Mouse (Mus musculus): ENCODE measurements at regions not wholly inside any gene's neighbourhood (a gene's known extent, or its start where the extent isn't known, plus 50 kb on each side); places are given as distances from the start of the nearest gene placed in this dataset.

DNA sequence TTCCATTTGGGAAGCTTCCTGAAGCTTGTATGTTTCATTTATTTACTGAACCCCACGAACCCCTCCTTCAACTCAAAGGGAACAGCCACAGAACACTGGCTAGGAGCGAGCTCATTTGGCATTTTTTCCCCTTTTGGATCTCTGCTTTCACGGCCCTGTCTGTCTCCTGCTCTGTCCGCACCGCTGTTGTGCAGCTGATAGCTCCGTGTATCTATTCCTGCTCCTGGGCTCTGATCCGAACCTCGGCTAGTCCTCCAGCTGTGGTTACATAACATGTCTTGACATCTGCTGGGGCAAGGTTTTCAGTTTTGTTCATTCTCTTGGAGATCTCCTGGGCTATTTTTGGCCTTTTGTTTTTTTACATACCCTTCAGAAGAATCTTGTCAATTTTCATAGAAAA, 525.1 kb upstream of the Fam19a5 start:
- ATAC-seq (ENCODE audit: insufficient number of reproducible peaks, insufficient read depth, low FRiP score, low TSS enrichment), result no peak
- WGBS, result 22% methylated on average over 8 of the region's 8 CpGs
- Histone ChIP-seq H3K9me3 (no peaks in the 10 kb centered on the region), H3K4me2 (replicated peaks) (no peak overlapping the region), H3K36me3 (no peaks in the 10 kb centered on the region), H3K27ac (no peak overlapping the region), H3K4me3 (no peak overlapping the region), H3K4me1 (no peaks in the 10 kb centered on the region), H3K9ac (no peak overlapping the region), H3K27me3 (no peaks in the 10 kb centered on the region)

DNA sequence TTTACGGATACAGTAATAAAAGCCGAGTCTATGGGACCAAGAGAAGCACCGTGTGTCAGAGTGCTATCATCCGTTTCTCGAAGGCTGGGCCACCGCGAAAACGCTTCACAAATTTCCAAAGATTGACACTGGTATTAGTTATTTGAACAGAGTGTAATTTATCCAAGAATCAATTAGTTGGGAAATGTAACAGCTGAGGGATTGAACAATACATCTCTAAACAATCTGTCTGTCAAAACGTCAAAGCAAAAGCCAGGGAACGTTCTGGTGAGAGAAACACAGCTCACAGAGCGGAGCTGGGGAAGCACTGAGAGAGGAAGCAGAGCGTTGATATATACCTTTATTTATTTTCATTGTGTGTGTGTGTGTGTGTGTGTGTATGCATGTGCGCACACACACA, 498.1 kb upstream of the Fam19a5 start:
- ATAC-seq (ENCODE audit: insufficient number of reproducible peaks, insufficient read depth, low FRiP score, low TSS enrichment), result no peak

DNA sequence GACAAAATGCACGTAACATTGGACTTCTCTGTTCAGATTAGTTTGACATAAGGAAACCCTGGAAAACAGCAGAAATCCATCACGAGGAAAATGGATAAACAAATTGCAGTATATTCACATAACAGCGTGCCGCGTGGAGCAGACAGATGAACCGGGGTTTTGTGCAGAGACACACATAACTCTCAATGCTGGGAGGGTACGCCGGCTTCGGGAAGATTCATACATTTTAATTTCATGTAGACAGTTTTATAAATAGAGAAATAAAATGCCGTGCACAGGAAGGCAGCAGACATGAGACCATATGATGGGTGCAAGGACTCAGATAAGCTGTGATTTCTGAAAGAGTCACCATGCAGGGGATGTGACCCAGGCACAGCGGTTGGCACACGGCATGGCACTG, 489.9 kb upstream of the Fam19a5 start:
- no peaks in the 10 kb centered on the region for H3K9me3 ChIP-seq
- no peak for ATAC-seq (ENCODE audit: insufficient number of reproducible peaks, insufficient read depth, low FRiP score, low TSS enrichment)
- no peaks in the 10 kb centered on the region for H3K36me3 ChIP-seq
- no peaks in the 10 kb centered on the region for H3K27me3 ChIP-seq
- H3K4me1 ChIP-seq, result no peaks in the 10 kb centered on the region
- no peak overlapping the region for H3K9ac ChIP-seq
- no peak overlapping the region for H3K4me3 ChIP-seq
- 93% methylated on average over 12 of the region's 12 CpGs for WGBS
- H3K27ac ChIP-seq, result no peak overlapping the region
- H3K4me2 ChIP-seq (replicated peaks), result no peak overlapping the region

More for the DNA sequence above, 498.1 kb upstream of the Fam19a5 start:
- Histone ChIP-seq H3K4me1 (no peaks in the 10 kb centered on the region), H3K9me3 (no peaks in the 10 kb centered on the region), H3K27ac (no peak overlapping the region), H3K36me3 (no peaks in the 10 kb centered on the region), H3K9ac (no peak overlapping the region), H3K4me2 (replicated peaks) (no peak overlapping the region), H3K4me3 (no peak overlapping the region), H3K27me3 (no peaks in the 10 kb centered on the region)
- 82% methylated on average over 13 of the region's 13 CpGs for WGBS

DNA sequence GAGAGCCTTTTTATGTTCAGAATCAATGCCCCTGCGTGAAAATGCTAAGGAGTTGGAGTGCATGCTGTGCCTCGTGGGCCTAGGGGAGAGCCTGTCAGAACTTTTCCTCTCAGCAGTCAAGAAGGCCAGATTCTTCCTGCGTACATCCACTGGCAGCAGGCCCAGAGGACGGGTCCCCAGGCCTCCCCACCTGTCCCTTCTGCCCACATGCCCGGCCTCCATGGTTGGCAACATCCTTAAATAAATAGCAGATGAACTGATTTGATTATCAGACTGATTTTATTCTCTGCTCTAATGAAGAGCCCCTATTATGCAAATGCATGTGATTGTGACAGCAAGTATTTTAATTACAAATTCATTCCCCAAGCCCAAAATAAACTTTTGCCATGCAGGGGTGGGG, 479.2 kb upstream of the Fam19a5 start:
- Histone ChIP-seq H3K9me3 (no peaks in the 10 kb centered on the region), H3K4me2 (replicated peaks) (no peak overlapping the region), H3K36me3 (no peaks in the 10 kb centered on the region), H3K4me3 (no peak overlapping the region), H3K27ac (no peak overlapping the region), H3K4me1 (no peaks in the 10 kb centered on the region), H3K27me3 (no peaks in the 10 kb centered on the region), H3K9ac (no peak overlapping the region)
- 56% methylated on average over 5 of the region's 5 CpGs for WGBS
- ATAC-seq (ENCODE audit: insufficient number of reproducible peaks, insufficient read depth, low FRiP score, low TSS enrichment), result no peak

DNA sequence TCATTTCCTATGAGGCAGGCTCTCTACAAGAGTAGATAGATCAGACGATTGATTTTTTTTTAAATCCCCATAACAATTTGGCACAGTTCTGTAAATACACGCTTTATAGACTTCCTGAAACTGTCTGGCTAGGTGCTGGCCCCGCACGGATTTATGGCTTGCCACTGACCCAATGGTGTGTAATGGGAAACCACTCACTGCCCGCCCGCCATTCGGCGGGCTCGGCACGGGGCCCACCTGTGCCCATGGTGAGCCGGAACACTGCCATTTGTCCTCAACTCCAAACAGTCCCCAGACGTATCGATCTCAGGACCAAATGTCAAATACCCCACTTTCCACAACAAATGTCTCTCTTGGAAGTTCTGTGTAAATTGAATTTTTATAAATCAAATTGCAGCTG, 475.8 kb upstream of the Fam19a5 start:
- no peak overlapping the region for H3K27ac ChIP-seq
- H3K9me3 ChIP-seq, result no peaks in the 10 kb centered on the region
- H3K4me3 ChIP-seq, result no peak overlapping the region
- WGBS, result 93% methylated on average over 13 of the region's 13 CpGs
- no peaks in the 10 kb centered on the region for H3K4me1 ChIP-seq
- H3K36me3 ChIP-seq, result no peaks in the 10 kb centered on the region
- ATAC-seq (ENCODE audit: insufficient number of reproducible peaks, insufficient read depth, low FRiP score, low TSS enrichment), result no peak
- H3K27me3 ChIP-seq, result no peaks in the 10 kb centered on the region
- H3K9ac ChIP-seq, result no peak overlapping the region
- no peak overlapping the region for H3K4me2 ChIP-seq (replicated peaks)

DNA sequence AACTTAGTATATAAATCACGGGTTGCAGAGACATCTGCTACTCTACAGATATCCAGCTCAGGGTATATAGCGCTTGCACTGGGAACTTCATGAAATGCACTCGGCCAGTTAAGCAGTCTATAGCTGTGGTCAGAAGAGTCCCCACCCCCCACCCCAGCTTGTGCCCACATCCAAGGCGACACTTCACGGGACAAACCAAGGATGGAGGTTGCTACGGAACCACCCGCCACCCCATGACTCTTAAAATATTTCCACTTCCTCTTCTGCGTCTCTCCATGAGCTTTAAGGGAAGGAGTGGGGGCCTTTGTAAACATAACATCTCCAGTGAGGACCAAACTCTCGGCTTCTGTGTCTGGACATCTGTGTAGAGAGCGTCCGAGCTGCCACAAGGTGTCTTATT, 469.5 kb upstream of the Fam19a5 start:
- H3K9ac ChIP-seq, result no peak overlapping the region
- H3K36me3 ChIP-seq, result no peaks in the 10 kb centered on the region
- no peaks in the 10 kb centered on the region for H3K4me1 ChIP-seq
- H3K27me3 ChIP-seq, result no peaks in the 10 kb centered on the region
- no peak overlapping the region for H3K4me2 ChIP-seq (replicated peaks)
- 78% methylated on average over 11 of the region's 11 CpGs for WGBS
- no peak for ATAC-seq (ENCODE audit: insufficient number of reproducible peaks, insufficient read depth, low FRiP score, low TSS enrichment)
- no peaks in the 10 kb centered on the region for H3K9me3 ChIP-seq
- no peak overlapping the region for H3K27ac ChIP-seq
- H3K4me3 ChIP-seq, result no peak overlapping the region

DNA sequence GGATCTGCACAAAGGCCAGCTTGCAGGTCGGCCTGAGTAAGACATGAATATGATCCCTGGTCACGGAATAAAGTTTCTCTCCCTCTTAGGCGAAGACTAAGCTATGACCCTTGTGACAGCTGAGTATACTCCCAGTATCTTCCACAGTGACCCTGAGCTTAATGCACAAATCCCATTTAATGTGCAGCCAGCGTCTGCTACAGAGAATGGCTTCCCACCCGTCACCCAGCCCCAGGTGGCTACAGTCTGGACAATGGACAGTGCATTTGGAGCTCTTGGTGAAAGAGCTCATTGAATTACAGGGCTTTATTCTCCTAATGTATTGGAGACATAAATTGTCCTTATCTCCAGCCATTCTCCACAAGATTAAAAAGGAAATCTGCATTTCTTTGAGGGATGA, 454.3 kb upstream of the Fam19a5 start:
- Histone ChIP-seq H3K4me2 (replicated peaks) (no peak overlapping the region), H3K9me3 (no peaks in the 10 kb centered on the region), H3K27me3 (no peaks in the 10 kb centered on the region), H3K27ac (no peak overlapping the region), H3K9ac (no peak overlapping the region), H3K36me3 (no peaks in the 10 kb centered on the region), H3K4me1 (no peaks in the 10 kb centered on the region), H3K4me3 (no peak overlapping the region)
- ATAC-seq (ENCODE audit: insufficient number of reproducible peaks, insufficient read depth, low FRiP score, low TSS enrichment), result no peak
- 68% methylated on average over 5 of the region's 5 CpGs for WGBS

DNA sequence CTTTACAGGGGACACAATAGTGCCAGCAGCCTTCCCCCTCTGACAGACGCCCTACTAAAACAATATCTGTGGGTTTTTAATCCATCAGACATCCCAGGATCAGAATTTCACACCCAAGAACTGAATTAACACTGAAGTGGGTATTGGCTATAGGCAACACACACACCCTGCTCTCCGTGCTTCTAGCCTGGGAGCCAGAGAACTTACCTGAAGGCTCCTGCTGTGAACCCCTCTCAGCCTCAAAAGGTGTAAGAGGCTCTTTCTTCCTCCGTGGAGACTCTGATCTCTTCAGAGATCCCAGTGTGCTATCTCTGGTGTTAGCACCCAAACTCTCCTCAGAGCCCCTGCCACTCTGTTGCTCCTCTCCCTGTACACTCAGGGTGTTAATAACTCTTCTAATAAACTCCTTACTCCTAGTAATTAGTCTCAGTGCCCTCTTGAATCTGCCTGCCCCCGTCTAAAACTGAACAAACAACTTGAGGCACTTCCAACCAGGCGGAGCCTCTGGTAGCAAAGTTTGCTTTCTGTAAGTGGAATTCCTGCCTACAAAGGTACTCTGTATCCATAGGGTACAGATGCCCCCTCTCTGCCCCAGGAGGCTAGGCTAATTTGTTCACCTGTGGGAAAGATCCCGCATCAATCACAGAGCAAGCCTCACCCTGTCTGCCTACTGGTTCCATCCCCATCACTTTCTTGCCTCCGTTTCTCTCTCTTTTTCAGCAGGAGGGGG, 452.9 kb upstream of the Fam19a5 start:
- no peaks in the 10 kb centered on the region for H3K9me3 ChIP-seq
- WGBS, result 62% methylated on average over 7 of the region's 7 CpGs
- no peaks in the 10 kb centered on the region for H3K36me3 ChIP-seq
- ATAC-seq (ENCODE audit: insufficient number of reproducible peaks, insufficient read depth, low FRiP score, low TSS enrichment), result no peak
- no peaks in the 10 kb centered on the region for H3K27me3 ChIP-seq
- H3K4me1 ChIP-seq, result no peaks in the 10 kb centered on the region
- H3K4me3 ChIP-seq, result no peak overlapping the region
- H3K9ac ChIP-seq, result no peak overlapping the region
- H3K4me2 ChIP-seq (replicated peaks), result no peak overlapping the region
- no peak overlapping the region for H3K27ac ChIP-seq

DNA sequence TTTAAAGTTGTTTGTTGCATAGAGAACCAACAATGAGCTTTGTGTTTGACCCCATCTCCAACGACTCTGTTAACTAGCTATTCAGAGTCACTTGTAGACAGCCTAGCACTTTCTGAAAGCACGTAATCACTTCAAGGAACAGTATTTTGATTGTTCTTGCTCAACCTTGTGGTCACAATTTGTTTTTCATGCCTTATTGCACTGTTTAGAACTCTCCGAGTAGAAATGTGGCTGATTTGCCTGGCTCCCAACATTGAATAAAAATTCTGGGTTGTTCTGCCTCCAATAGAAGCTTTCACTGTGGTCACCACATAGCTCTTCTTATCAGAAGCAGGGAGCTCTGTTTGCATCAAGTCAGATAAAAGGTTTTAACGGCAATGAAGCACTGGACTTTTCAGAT, 446.9 kb upstream of the Fam19a5 start:
- Histone ChIP-seq H3K27me3 (no peaks in the 10 kb centered on the region), H3K9me3 (no peaks in the 10 kb centered on the region), H3K9ac (no peak overlapping the region), H3K36me3 (no peaks in the 10 kb centered on the region), H3K27ac (no peak overlapping the region), H3K4me3 (no peak overlapping the region), H3K4me1 (no peaks in the 10 kb centered on the region), H3K4me2 (replicated peaks) (no peak overlapping the region)
- 66% methylated on average over 4 of the region's 4 CpGs for WGBS
- ATAC-seq (ENCODE audit: insufficient number of reproducible peaks, insufficient read depth, low FRiP score, low TSS enrichment), result no peak

DNA sequence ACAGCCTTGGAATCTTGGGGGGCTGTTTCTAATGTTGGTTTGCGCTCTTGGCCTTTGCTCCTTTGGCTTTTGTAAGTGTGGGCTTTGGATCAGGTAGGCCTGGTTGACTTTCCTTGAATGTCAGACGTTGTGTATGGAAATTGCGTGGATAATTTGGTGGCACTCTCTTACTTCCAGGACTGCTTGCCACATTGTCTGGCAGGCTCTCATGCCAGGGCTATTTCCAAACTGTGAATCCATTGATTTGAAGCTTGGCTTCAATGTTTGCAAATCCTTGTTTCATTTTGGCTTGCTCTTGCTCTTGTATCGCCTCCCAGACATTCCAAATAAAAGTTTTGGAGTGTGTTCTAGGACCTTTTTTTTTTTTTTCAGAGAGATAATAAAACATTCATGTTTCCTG, 443.0 kb upstream of the Fam19a5 start:
- ATAC-seq (ENCODE audit: insufficient number of reproducible peaks, insufficient read depth, low FRiP score, low TSS enrichment), result no peak
- H3K36me3 ChIP-seq, result no peaks in the 10 kb centered on the region
- H3K27me3 ChIP-seq, result no peaks in the 10 kb centered on the region
- H3K4me1 ChIP-seq, result no peaks in the 10 kb centered on the region
- H3K4me3 ChIP-seq, result no peak overlapping the region
- no peaks in the 10 kb centered on the region for H3K9me3 ChIP-seq
- no peak overlapping the region for H3K9ac ChIP-seq
- WGBS, result 90% methylated on average over 4 of the region's 4 CpGs
- no peak overlapping the region for H3K4me2 ChIP-seq (replicated peaks)
- no peak overlapping the region for H3K27ac ChIP-seq

DNA sequence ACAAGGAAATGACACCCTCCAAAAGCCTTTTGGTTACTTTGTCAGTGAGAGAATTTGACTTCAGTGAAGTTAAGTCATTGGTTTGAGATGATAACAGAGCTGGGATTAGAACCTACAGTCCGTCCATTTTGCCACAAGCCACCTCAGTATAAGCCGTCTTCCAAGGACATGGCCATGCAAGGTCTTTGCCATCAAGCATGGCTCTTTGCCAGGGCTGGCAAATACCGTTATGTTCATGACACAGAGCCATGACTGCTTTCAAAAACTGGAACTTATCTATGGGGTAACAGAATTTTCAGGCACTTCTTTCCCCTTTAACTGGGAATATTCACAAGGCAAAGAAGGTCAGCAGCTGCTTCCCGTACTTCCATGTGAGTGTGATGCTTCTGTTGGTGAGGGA, 441.9 kb upstream of the Fam19a5 start:
- ATAC-seq (ENCODE audit: insufficient number of reproducible peaks, insufficient read depth, low FRiP score, low TSS enrichment), result no peak
- Histone ChIP-seq H3K4me1 (no peaks in the 10 kb centered on the region), H3K27me3 (no peaks in the 10 kb centered on the region), H3K4me3 (no peak overlapping the region), H3K9ac (no peak overlapping the region), H3K36me3 (no peaks in the 10 kb centered on the region), H3K9me3 (no peaks in the 10 kb centered on the region), H3K4me2 (replicated peaks) (no peak overlapping the region), H3K27ac (no peak overlapping the region)
- 87% methylated on average over 4 of the region's 4 CpGs for WGBS

DNA sequence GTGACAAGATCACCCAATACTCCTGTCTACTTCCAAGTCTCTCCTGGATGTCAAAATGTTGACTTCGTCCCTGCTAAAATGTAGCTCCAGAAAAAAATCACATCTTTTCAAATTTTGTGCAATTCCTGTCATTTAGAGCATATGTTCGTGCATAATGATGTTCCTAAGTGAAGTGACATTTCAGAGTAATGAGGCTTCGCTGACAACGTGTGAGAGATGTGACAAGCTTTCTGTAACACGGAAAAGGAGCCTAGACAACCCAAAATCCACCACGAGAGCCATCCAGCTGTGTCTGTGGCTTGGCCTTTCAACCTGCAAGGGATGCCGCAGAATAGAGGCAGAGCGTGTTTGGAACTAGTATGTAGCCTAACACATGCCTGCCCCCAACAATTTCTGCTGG, 438.1 kb upstream of the Fam19a5 start:
- Histone ChIP-seq H3K27me3 (no peaks in the 10 kb centered on the region), H3K9ac (no peak overlapping the region), H3K27ac (no peak overlapping the region), H3K4me3 (no peak overlapping the region), H3K4me1 (no peaks in the 10 kb centered on the region), H3K9me3 (no peaks in the 10 kb centered on the region), H3K36me3 (no peaks in the 10 kb centered on the region), H3K4me2 (replicated peaks) (no peak overlapping the region)
- ATAC-seq (ENCODE audit: insufficient number of reproducible peaks, insufficient read depth, low FRiP score, low TSS enrichment), result no peak
- WGBS, result 85% methylated on average over 8 of the region's 8 CpGs

DNA sequence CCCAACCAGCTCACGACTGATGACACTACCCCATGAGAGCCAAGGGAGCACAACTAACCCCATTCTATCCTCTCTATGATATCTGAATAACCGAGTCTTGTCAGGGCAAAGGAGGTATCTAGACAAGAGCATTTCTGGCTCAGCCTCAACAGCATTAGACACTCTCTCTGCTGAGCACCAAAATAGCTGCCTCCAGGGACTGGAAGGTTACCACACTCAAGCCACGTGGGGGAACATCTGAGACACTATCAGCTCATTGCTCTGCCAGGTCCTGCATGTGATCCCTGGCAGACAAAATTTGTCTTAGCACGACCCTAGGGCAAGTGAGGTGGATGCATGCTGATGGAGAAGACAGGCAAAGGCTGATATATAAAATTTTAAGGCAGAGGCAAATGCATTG, 436.4 kb upstream of the Fam19a5 start:
- Histone ChIP-seq H3K27ac (no peak overlapping the region), H3K9ac (no peak overlapping the region), H3K4me2 (replicated peaks) (no peak overlapping the region), H3K4me3 (no peak overlapping the region), H3K4me1 (no peaks in the 10 kb centered on the region), H3K9me3 (no peaks in the 10 kb centered on the region), H3K27me3 (no peaks in the 10 kb centered on the region), H3K36me3 (no peaks in the 10 kb centered on the region)
- 73% methylated on average over 4 of the region's 4 CpGs for WGBS
- ATAC-seq (ENCODE audit: insufficient number of reproducible peaks, insufficient read depth, low FRiP score, low TSS enrichment), result no peak
